Mouse (Mus musculus) spleen, adult 2 months (tissue): ENCODE data around the gene Nfil3. TPM values are rescaled to one million over a fixed set of nuclear protein-coding genes. Genes with fewer than 3 reads are reported as not detected.

Experiments used
- DNase-seq, 2 experiments: peaks; one replicate each; pipeline versions ENCODE4 v3.0.0 to v3.0.0-alpha.2; 2012 to 2021; ENCODE audit warnings: low spot score in 2 of 2, low read depth in 1 of 2
- H3K27ac ChIP-seq: fragments of 200-500 bp; 2 replicates; pipeline ENCODE4 v1.5.1; 2012; ENCODE audit warnings: low read length, inconsistent platforms; ENCODE audit not compliant: insufficient read depth
- H3K27me3 ChIP-seq: fragments of 200-500 bp; 2 replicates; pipeline ENCODE4 v1.6.1; 2012; ENCODE audit warnings: mild to moderate bottlenecking, moderate library complexity, low read length, inconsistent platforms; ENCODE audit not compliant: control insufficient read depth, insufficient read depth
- H3K36me3 ChIP-seq: fragments of 200-500 bp; 2 replicates; pipeline ENCODE4 v1.6.1; 2012; ENCODE audit warnings: mild to moderate bottlenecking, low read length, inconsistent platforms; ENCODE audit not compliant: control insufficient read depth, insufficient read depth
- H3K4me1 ChIP-seq: fragments of 200-500 bp; 2 replicates; pipeline ENCODE4 v1.6.1; 2011; ENCODE audit warnings: inconsistent platforms; ENCODE audit not compliant: control insufficient read depth, insufficient read depth, insufficient read length
- H3K4me3 ChIP-seq: fragments of 200-500 bp; 2 replicates; pipeline ENCODE4 v1.5.1; 2011; ENCODE audit warnings: mild to moderate bottlenecking, inconsistent platforms; ENCODE audit not compliant: insufficient read depth, insufficient read length; ENCODE audit errors: extremely low read depth
- CTCF ChIP-seq: fragments of 200-500 bp; IDR thresholded peaks from 2 replicates; pipeline ENCODE4 v1.5.1; 2011; ENCODE audit warnings: mild to moderate bottlenecking, inconsistent platforms; ENCODE audit not compliant: insufficient read depth, insufficient read length, insufficient replicate concordance; ENCODE audit errors: extremely low read depth
- POLR2A ChIP-seq: fragments of 200-500 bp; IDR thresholded peaks from 2 replicates; pipeline ENCODE4 v1.6.1; 2011; ENCODE audit warnings: low read depth, low read length, inconsistent platforms
- WGBS: fragments of 180-500 bp; shearing (Covaris S2); methylation state at CpG from one replicate; pipeline ENCODE4 v1.1.7; 2018; 5-methylcytosine and 5-hydroxymethylcytosine counted together
- polyA plus RNA-seq: library from polyadenylated mRNA; depleted of rRNA; stranded (reverse); fragments of >200 nt; gene quantifications from 2 replicates; pipeline ENCODE4 v1.2.3, GENCODE M21; 2012

Gene Nfil3
- polyA plus RNA-seq, 1 experiment, result 1.2 TPM

DNA sequence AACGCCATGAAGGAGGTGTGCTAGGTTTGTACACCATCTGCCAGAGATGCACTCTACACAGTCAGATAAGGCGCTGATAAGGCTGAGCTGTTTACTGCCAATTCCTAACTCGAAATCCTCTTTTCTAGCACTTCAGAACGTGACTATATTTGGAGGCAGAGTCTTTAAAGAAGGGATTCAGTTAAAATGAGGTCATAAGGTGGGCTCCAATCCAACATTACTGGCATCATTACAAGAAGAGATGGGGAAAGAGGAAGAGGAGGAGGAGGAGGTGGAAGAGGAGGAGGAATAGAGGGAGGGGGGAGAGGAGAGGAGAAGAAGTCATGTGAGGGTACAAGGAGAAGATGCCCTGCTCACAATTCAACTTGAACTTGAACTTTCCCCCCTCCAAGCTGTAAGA is 36.8 kb downstream of the Nfil3 start:
- no peak for TF ChIP-seq POLR2A
- no peak for TF ChIP-seq CTCF

DNA sequence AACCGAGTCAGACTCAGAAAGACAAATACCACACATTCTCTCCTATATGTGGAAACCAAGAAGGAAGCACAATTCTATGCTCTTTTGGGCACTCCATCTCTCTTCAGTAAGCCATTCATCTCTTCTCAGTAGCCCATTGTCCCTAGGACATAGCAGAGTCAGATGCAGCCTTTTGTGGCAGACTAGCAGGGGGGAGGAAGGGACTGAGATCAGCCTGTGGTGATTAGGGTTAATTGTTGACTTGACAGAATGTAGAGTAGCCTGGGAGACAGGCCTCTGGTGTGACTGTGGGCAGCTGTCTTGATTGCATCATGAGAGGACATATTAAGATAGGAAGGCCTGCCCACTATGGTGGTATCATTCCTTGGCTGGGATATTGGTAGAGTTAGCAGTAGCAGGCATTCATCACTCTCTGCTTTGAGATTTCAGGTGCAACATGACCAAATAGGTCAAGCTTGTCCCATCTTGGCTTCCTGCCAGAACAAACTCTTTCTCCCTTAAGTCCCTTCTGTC is 37.9 kb downstream of the Nfil3 start:
- TF ChIP-seq CTCF, result no peak
- TF ChIP-seq POLR2A, result no peak
- 93% methylated on average over 1 of the region's 1 CpGs for WGBS

More for the DNA sequence above, 36.8 kb downstream of the Nfil3 start:
- DNase-seq, result no peak
- WGBS, result 60% methylated on average over 4 of the region's 4 CpGs
- H3K36me3 ChIP-seq, result no peaks in the 10 kb centered on the region
- H3K4me3 ChIP-seq, result no peak overlapping the region
- H3K27me3 ChIP-seq, result no peaks in the 10 kb centered on the region
- no peaks in the 10 kb centered on the region for H3K4me1 ChIP-seq
- H3K27ac ChIP-seq, result no peak overlapping the region

DNA sequence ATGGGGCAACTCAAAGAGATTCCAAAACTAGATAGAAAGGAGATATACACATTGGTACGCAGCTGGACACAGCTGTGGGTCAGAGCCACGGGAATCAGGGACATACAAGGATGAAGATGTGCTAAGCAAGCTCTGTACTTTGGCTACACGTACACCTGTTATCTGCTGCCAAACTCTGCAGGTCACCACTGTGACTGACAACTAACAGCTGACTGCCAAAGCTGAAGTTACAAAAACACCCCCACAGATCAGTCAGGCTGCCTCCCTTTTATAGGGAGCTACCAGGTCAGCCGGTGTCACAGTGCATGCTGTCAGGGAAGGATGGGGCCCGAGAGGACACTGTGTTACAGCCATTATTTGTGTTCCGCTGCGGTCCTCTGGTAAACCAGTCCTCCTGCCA is 39.9 kb downstream of the Nfil3 start:
- Histone ChIP-seq H3K4me3 (no peak overlapping the region), H3K27ac (no peak overlapping the region), H3K4me1 (no peaks in the 10 kb centered on the region), H3K36me3 (no peaks in the 10 kb centered on the region), H3K27me3 (no peaks in the 10 kb centered on the region)
- DNase-seq, result no peak
- 92% methylated on average over 7 of the region's 7 CpGs for WGBS
- no peak for TF ChIP-seq POLR2A
- no peak for TF ChIP-seq CTCF

More for the DNA sequence above, 37.9 kb downstream of the Nfil3 start:
- Histone ChIP-seq H3K36me3 (no peaks in the 10 kb centered on the region), H3K27me3 (no peaks in the 10 kb centered on the region), H3K4me1 (no peaks in the 10 kb centered on the region), H3K27ac (no peak overlapping the region), H3K4me3 (no peak overlapping the region)
- no peak for DNase-seq

DNA sequence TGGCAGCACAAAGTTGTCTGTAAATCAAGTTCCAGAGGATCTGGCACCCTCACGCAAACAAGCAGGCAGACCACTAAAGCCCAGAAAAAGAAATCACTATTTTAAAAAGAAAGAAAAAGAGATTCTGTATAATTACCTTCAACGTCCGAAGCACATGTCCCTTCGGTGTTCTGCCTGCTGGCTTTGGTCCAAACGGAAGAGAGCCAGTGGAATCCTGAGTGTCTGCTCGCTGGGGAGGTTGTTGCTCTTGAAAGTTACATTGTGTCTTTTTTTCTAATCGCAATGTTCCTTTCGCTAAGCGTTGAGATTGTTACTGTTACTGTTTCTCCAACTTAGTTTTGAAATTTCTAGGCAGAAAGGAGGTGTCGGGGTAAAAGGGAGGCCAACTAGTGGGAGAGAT is 50.3 kb downstream of the Nfil3 start:
- Histone ChIP-seq H3K36me3 (no peaks in the 10 kb centered on the region), H3K27ac (no peak overlapping the region), H3K4me1 (peaks cover 2% of the 10 kb centered on the region; the same call in 1 of the 2 replicates), H3K4me3 (no peak overlapping the region), H3K27me3 (no peaks in the 10 kb centered on the region)
- TF ChIP-seq POLR2A (no peak), CTCF (no peak)
- no peak for DNase-seq
- WGBS, result 84% methylated on average over 10 of the region's 10 CpGs

DNA sequence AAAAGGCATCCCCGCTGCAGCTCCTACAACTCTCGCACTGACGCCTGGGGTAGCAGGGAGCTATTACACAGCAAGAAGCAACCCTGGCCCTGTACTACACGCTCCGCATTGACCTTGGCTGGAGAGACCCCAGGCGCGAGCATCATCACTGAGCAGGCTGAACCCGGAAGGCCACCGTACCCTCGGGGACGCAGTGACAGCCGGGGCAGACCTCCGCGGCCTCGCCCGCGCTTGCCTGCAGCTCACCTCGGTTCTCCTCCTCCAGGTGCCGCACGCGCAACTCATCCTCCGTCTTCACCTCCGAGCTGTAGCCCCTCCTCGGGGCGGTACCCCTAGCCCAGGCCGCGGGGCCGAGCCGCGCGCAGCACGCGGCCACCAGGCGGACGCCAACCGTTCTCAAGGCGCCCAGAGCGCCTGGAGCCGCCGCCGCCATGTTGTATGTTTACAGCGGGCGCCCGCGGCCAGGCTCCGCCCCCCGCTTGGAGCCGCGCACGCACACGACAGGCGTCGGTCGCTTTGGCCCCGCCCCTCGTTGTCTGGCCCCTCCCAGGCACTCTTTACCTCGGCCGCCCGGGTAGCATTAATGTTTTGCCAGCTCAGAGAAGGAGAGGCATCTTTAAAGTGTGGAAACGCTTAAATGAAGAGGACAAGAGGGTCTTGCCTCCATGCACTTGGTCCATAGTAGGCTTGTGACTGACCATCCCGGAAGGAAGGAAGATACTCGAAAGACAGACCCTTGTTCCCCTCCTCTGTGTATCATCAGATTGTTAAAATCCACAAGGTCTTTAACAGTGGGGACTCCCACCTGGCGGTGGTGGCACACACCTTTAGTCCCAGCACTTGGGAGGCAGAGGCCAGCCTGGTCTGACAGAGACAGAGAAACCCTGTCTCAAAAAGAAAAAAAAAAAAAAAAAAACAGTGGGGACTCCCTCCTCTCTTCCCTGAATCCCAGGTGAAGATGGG is 51.4 kb downstream of the Nfil3 start, which contains the start of gene Auh:
Auh (minus strand) TSS at position 473 of the 963 bp plus-strand sequence.
- peak within 1 kb of the TSS; percentile 83 for H3K27ac ChIP-seq
- no peak for TF ChIP-seq CTCF
- peak; percentile 16 for TF ChIP-seq POLR2A
- under 1% methylated on average over 63 of the region's 63 CpGs for WGBS
- no peaks in the 10 kb centered on the region for H3K27me3 ChIP-seq
- DNase-seq, result peak; percentile 81 to 82
- H3K4me1 ChIP-seq, result peaks cover 2% of the 10 kb centered on the region; the same call in 1 of the 2 replicates
- H3K4me3 ChIP-seq, result peak within 1 kb of the TSS; percentile 90
- H3K36me3 ChIP-seq, result no peaks in the 10 kb centered on the region

DNA sequence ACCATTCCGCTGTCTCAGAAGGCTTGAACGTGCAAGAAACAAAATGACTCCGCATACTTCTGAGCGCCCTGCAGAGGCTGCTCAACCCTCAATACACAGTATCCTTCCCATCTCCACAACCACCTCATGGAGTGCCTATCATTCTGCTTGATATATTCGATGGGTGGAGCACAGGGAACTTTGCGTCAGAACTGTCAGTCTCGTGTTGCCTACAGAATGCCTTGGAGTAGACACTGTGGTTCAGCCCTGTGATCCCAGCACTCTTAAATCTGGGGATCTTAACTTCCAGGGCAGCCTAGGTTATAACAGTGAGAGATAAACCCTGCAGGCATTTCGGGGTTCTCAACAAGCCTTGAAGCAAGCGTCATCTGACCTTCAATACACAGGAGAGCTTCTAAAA is 52.5 kb downstream of the Nfil3 start:
- Histone ChIP-seq H3K36me3 (no peaks in the 10 kb centered on the region), H3K27me3 (no peaks in the 10 kb centered on the region), H3K4me1 (peaks cover 2% of the 10 kb centered on the region; the same call in 1 of the 2 replicates), H3K27ac (no peak overlapping the region), H3K4me3 (no peak overlapping the region)
- TF ChIP-seq CTCF, result no peak
- no peak for TF ChIP-seq POLR2A
- 65% methylated on average over 9 of the region's 9 CpGs for WGBS
- no peak for DNase-seq

DNA sequence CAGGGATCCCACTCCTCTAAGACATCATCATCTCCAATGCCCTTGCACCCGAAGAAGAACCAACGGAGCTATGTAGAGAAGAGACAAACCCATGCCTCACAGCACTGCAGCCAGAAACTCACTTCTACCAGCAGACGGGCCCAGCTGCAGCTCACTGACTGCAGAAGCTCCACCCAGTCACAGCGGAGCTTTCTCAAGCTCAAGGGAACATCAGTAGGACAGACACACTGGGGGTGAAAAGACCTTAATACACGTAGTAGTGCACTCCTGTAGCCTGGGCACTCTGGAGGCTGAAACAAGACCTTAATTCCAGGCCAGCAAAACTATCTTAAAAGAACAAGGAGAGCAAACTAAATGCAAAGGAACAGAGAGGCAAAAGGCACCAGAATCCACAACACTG is 56.4 kb downstream of the Nfil3 start:
- Histone ChIP-seq H3K4me3 (no peak overlapping the region), H3K4me1 (peaks cover 5% of the 10 kb centered on the region; the same call in 1 of the 2 replicates)
- 63% methylated on average over 5 of the region's 5 CpGs for WGBS

More for the DNA sequence above, 56.4 kb downstream of the Nfil3 start:
- Histone ChIP-seq H3K27me3 (no peaks in the 10 kb centered on the region), H3K36me3 (0 out of 2 replicates have a peak, but pooled peaks cover under 1% of the 10 kb centered on the region), H3K27ac (no peak overlapping the region)
- TF ChIP-seq POLR2A (no peak), CTCF (no peak)
- DNase-seq, result no peak
